Mouse (Mus musculus) lung, adult 2 months (tissue): ENCODE data around the gene Neurod4.

Experiments used
- CTCF ChIP-seq: fragments of 200-500 bp; IDR thresholded peaks from 2 replicates; pipeline ENCODE4 v1.5.1; 2011; ENCODE audit warnings: mild to moderate bottlenecking, low read length, control low read depth; ENCODE audit not compliant: insufficient read depth
- POLR2A ChIP-seq: fragments of 200-500 bp; IDR thresholded peaks from 2 replicates; pipeline ENCODE4 v1.6.1; 2011; ENCODE audit warnings: low read depth, mild to moderate bottlenecking, control low read depth, low read length, borderline replicate concordance; ENCODE audit errors: extremely low read depth

DNA sequence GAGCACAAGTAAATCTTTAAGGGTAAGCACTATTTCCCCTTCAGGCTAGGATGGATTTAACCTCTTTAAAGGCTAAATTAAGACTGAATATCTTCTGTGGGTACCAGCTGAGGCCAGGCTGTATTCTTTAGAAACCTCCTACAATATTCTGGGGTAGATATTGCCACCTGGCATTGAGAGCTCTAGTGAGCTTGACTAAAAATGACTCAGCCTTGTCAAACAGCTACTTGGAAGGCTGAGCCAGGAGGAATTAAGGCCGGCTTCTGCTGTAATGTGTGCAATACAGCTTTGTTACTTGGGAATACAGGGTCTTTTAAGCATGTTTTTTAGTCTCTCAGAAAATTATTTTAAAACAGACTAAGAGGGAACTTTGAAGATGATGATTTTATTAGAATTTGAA lies 7.2 kb upstream of the Neurod4 start:
- no peak for TF ChIP-seq CTCF
- no peak for TF ChIP-seq POLR2A
